Mouse (Mus musculus) gonadal fat pad, adult 2 months (tissue): Measurements from ENCODE around the gene Plxnb2. TPM values are rescaled to one million over a fixed set of nuclear protein-coding genes. Genes with fewer than 3 reads are reported as not detected.

Experiments used
- DNase-seq: peaks from one replicate; pipeline ENCODE4 v3.0.0-alpha.2; 2012; ENCODE audit warnings: low read depth
- polyA plus RNA-seq: library from polyadenylated mRNA; depleted of rRNA; stranded (reverse); fragments of >200 nt; gene quantifications from 2 replicates; pipeline ENCODE4 v1.2.3, GENCODE M21; 2012; rRNA removed

Plxnb2 gene
- polyA plus RNA-seq, 1 experiment: 98.9 TPM

DNA sequence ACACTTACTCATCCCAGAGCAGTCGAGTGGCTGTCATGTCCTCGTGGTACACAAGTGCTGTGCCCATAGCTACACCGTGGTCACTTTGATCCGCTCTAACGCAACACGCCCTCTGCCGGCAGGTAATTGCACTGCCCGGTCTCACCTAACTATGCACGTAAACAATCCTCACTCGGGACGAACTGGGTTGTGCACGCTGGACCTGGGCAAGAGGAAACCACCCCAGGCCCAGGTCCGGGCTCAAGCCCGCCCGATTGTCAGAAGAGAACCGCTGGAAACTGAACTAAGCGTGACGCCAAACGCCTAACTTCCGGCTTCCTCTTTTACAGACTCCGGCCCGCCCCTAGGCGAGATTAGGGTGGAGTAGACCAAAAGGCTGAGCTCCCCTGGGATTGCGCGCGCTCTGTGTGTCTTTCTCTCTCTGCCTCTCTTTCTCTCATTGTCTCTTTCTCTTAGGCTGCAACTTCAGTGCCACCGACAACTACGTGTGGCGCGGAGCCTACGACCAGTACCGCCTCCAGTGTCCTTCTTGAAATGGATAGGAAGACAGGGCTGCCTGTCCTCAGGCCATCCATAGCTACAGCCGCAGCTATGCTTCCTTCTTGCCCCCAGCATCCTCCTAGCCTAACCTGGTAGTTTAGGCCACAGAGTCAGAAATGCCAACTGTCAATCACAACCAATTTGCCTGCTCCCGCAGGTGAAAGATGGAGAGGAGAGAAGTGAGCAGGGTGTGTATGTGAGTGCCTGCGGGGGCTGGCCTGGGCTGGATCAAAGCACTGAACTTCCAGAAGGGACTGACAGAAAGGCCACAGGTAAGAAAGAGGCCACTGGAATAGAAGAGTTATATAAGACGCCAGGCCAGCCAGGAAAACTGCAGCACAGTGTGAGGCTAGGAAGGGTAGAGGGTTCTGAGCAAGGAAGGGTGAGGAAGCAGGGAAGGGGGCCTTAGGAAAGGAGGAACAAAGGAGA is 51.9 kb downstream of the Plxnb2 start, which contains the start of gene Hdac10:
TSS of gene Hdac10 (minus strand) at position 319 of the 969 bp plus-strand sequence.
- no peak for DNase-seq

DNA sequence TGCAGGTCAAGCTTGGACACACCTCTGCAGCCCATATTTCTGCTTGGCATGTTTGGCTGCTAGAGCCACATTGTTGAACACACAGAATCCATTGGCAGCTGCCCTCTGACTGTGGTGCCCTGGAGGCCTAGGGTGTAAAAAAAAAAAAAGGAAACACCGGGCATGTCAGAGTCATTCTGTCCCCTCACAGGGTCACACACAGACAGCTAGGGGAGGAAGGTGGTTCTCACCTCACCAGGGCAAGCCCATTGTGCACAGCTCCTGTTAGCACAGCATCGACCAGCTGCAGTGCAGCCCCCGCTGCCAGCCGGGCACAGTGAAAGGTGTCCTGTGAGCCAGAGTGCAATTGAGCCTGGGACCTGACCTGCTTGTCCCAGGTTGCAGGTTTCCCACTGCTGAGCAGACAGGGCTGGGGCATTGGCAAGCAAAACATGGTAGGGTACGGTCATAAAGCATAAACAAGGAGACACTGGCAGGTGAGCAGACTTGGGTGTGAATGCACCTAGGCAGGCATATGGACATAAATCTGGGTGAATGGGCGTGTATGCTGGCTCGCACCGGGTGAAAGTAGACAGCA is 53.1 kb downstream of the Plxnb2 start:
- no peak for DNase-seq

DNA sequence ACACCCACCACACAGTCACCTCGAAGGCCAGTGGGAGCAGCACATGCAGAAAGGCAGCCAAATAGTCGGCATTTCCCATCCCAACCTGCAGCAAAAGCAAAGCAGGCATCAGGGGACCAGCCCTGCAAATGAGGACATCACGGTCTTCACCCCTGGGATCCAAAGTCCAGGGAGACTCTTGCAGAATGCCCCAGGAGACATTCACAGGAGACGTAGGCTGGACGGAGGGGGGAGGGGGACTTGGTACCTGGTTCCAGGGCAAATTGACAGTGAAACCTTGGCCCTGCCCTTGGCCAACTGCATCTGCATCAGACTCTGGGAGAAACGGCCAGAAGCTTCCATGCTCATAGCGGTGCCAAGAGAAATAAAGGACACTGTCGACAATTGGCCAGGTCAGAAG is 54.0 kb downstream of the Plxnb2 start:
- DNase-seq: no peak

DNA sequence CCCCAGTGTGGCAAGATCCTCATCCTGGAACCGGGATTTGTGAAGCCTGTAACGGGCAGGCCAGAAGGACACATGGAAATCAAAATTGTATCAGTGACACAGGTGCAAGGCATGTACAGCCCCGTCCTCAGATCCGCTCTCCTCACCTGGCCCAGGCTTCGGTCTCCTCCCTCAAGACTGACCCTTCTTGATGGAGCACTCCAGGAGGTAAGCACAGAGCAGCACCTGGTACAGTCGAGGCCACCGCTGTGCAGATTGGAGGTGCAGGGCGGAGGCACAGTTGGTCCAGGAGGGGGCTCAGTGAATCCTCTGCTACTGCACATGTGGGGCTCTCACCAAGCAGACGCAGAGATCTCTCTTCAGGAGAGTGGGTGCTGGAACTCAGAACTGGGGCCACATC is 55.2 kb downstream of the Plxnb2 start:
- no peak for DNase-seq

DNA sequence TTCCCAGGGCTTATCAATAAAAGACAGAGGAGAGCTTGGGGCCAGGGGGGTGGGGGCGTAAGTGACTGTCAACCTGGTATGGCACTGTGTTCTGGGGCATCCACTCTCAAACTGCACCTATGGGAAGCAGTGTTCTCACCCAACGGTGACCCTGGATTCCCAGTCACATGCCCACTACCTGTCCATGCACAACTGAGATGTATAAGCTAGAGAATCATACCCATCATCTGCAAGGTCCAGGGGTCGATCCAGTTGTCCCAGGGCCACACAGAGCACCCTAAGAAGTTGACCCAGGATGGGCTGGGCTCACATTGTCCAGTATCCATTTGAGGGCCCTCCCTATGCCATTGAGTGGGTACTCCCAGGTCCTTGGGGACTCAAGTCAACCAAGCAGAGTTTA is 56.3 kb downstream of the Plxnb2 start:
- no peak for DNase-seq

DNA sequence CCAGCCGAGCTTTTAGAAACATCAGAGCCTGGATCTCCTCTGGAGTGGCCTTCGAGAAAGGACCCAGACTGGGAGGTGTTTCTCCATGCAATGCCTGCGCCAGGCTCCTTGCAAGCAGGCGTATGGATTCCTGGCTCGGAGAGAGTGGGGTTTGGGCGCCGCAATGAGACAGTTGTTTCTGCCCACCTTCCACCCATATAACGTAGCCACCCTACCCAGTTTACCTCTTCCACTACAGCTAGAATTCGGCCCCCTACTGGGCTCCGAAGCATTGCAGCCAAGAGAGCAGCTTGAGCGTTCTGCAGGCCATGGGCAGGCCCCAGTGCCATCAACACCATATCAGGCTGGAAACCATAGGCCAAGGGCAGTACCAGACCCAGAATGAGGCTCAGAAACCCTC is 57.0 kb downstream of the Plxnb2 start:
- DNase-seq: no peak

DNA sequence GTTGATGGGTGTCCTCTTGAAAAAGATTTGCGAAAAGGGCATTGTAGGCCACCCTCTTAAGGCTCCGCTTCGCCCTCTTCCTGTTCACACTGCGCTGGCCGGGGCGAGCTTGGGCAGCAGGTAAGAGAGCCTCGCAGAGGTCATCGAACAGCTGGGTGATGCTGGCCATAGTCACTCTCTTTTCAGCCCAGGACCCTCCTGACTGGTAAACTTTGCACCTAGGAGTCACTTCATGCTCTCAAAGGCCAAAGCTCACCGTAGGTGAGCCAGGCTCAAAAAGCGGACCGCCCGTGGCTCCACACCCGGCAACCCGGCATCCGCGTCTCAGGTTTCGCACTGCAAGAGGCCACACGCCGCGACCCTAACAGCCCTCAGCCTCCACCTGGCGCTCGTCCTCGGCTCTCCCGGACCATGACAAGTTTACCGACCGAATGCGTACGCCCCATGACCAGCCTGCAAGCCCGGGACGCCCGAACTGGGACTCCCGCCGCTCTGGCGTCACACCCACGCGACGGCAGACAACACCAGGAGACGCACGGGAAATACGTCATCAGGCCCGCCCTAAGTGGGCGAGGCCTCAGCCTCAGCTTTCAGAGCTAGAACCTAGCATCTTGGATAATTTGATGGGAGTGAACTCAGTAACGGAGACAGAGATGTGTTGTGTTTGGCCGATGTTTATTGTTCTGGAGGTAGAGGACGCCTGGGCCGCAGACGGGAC is 57.8 kb downstream of the Plxnb2 start, which contains the start of gene Tubgcp6:
TSS of gene Tubgcp6 (minus strand) at position 464 of the 718 bp plus-strand sequence.
- no peak for DNase-seq

DNA sequence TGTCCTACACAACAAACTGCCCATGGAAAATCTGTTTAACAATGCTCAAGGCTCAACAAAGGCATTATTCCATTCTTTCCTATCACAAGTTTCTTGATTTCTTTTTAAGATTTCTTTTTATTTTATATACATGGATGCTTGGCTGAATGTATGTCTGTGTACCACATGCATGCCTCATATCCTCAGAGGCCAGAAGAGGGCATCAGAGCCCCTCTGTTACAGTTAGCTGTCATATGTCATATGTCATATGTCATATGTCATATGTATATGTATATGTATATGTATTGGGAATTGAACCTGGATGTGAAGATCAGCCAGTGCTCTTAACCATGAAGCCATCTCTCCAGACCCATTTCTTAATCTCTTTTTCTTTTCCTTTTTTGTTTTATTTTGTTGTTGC is 62.6 kb downstream of the Plxnb2 start:
- no peak for DNase-seq

DNA sequence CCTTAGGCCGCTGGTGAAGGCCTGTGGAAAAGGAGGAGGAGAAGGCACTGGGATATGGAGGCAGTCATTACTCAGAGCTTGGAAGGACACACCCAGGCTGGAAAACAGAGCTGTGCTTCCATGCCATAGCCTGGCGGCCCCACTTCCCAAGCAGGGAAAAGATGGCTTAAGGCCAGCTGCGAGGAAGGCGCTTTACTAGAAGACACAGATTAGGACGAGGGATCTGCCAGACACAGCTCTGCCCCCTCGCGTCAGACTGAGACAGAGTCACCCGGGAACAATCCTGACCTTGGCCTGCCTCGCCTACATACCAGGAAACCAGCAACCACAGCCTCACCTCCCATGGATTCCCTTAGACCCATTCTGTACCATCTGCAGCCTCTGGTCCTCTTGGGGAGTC is 70.4 kb downstream of the Plxnb2 start:
- no peak for DNase-seq

DNA sequence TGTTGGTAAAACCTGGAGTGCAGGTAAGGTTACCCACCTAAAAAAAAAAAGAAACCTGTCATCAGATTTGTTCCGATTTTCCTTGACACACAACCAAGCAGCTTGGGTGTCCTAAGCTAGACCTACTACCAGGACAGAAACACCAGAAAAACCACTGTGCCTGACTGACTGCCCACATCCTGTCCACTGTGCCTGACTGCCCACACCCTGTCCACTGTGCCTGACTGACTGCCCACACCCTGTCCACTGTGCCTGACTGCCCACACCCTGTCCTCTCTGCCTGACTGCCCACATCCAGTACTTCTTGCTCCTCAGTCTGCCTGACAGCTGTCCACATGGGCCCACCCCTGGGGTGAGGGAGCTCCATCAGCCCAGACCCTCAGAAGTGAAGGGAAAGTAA is 73.6 kb downstream of the Plxnb2 start:
- DNase-seq: no peak

DNA sequence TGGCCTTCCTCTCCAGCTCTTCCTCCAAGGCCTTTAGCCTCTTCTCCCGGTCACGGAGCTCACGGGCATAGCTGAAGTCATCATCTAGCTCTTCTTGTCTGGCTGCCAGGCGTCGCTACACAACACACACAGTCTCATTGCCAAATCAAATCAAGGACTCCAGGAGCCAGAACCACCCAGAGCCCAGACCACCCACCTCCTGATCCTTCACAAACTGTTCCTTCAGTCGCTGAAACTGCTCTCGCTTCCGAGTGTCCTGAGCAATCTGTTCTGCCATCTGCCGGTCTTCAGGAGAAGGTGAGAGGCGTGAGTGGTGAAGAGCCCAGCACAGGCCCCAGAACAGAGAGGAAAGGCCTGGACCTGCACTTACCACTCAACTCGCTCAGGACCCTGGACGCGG is 74.5 kb downstream of the Plxnb2 start:
- no peak for DNase-seq

Other genes starting within 250 kb of the Plxnb2 start
- gene Ttll8, start 226.4 kb downstream of the Plxnb2 start, polyA plus RNA-seq: 0.45 and 0.82 TPM in 2 replicates
- gene Mlc1, start 201.8 kb downstream of the Plxnb2 start, polyA plus RNA-seq: 0.26 and 0.70 TPM in 2 replicates
- gene Mov10l1, start 197.9 kb downstream of the Plxnb2 start, polyA plus RNA-seq: 0.11 and 0.15 TPM in 2 replicates
- 2.7 and 4.4 TPM in 2 replicates for gene Panx2, start 121.1 kb downstream of the Plxnb2 start, polyA plus RNA-seq
- 76.4 and 82.8 TPM in 2 replicates for gene Trabd, start 105.7 kb downstream of the Plxnb2 start, polyA plus RNA-seq
- 54.2 and 54.5 TPM in 2 replicates for gene Selenoo, start 91.7 kb downstream of the Plxnb2 start, polyA plus RNA-seq
- gene Tubgcp6, start 57.7 kb downstream of the Plxnb2 start, polyA plus RNA-seq: 71.9 and 87.7 TPM in 2 replicates
- 31.1 and 38.8 TPM in 2 replicates for gene Hdac10, start 52.1 kb downstream of the Plxnb2 start, polyA plus RNA-seq
- 25.2 and 25.3 TPM in 2 replicates for gene Mapk12, start 40.1 kb downstream of the Plxnb2 start, polyA plus RNA-seq
- gene Mapk11, start 31.2 kb downstream of the Plxnb2 start, polyA plus RNA-seq: 23.8 and 30.3 TPM in 2 replicates
- 12.2 and 13.6 TPM in 2 replicates for gene Dennd6b, start 15.7 kb upstream of the Plxnb2 start, polyA plus RNA-seq
- 89.2 and 158 TPM in 2 replicates for gene Ppp6r2, start 30.8 kb upstream of the Plxnb2 start, polyA plus RNA-seq
- gene Sbf1, start 134.5 kb upstream of the Plxnb2 start, polyA plus RNA-seq: 127 and 142 TPM in 2 replicates
- 0.26 and 0.63 TPM in 2 replicates for gene Adm2, start 141.9 kb upstream of the Plxnb2 start, polyA plus RNA-seq
- gene Miox, start 153.6 kb upstream of the Plxnb2 start, polyA plus RNA-seq: 0.23 TPM in 1 of 2 replicates, not detected in the other
- gene Lmf2, start 174.9 kb upstream of the Plxnb2 start, polyA plus RNA-seq: 42.6 and 49.3 TPM in 2 replicates
- gene Ncaph2, start 174.9 kb upstream of the Plxnb2 start, polyA plus RNA-seq: 104 and 155 TPM in 2 replicates
- gene Sco2, start 193.1 kb upstream of the Plxnb2 start, polyA plus RNA-seq: 25.6 and 29.8 TPM in 2 replicates
- 2.3 and 3.1 TPM in 2 replicates for gene Tymp, start 196.3 kb upstream of the Plxnb2 start, polyA plus RNA-seq
- 12.0 TPM in 2 replicates for gene Odf3b, start 198.5 kb upstream of the Plxnb2 start, polyA plus RNA-seq
- 0.04 and 0.08 TPM in 2 replicates for gene Klhdc7b, start 204.1 kb upstream of the Plxnb2 start, polyA plus RNA-seq
- gene Syce3, start 229.7 kb upstream of the Plxnb2 start, polyA plus RNA-seq: not detected in 2 replicates
- gene Cpt1b, start 245.1 kb upstream of the Plxnb2 start, polyA plus RNA-seq: 3.4 and 7.0 TPM in 2 replicates
- gene C730034F03Rik, start 248.8 kb upstream of the Plxnb2 start, polyA plus RNA-seq: 1.3 and 1.5 TPM in 2 replicates
- gene Gm44502, start 248.9 kb upstream of the Plxnb2 start, polyA plus RNA-seq: 0.32 and 0.33 TPM in 2 replicates
- 47.6 and 51.2 TPM in 2 replicates for gene Chkb, start 249.1 kb upstream of the Plxnb2 start, polyA plus RNA-seq